Mouse (Mus musculus) forebrain, embryonic 14.5 days (tissue): ENCODE measurements at regions not wholly inside any gene's neighbourhood (a gene's known extent, or its start where the extent isn't known, plus 50 kb on each side); places are given as distances from the start of the nearest gene placed in this dataset.
A peak's percentile ranks its signal among the peaks of the same experiment; 100 is the strongest.

Experiments used
- ATAC-seq: fragments of 200-750 bp; cut with Nextera tagmentation; 2 replicates; pipeline ENCODE4 v1.8.0; 2017; ENCODE audit warnings: mild to moderate bottlenecking, moderate library complexity
- DNase-seq: peaks from one replicate; pipeline ENCODE4 v3.0.0-alpha.2; 2015; ENCODE audit warnings: low spot score
- H3K27ac ChIP-seq: fragments of 300-500 bp; sonication (generic); 2 replicates; pipeline ENCODE4 v1.5.1; 2014; ENCODE audit warnings: low read depth, mild to moderate bottlenecking, control low read depth, low read length, moderate library complexity
- H3K27me3 ChIP-seq: fragments of 300-500 bp; sonication (generic); replicated peaks from 2 replicates; pipeline ENCODE4 v1.6.1; 2014; ENCODE audit warnings: low read length, control low read depth, mixed read lengths; ENCODE audit not compliant: control insufficient read depth, insufficient read depth
- H3K36me3 ChIP-seq: fragments of 300-500 bp; sonication (generic); 2 replicates; pipeline ENCODE4 v1.6.1; 2014; ENCODE audit warnings: low read length, control low read depth; ENCODE audit not compliant: control insufficient read depth, insufficient read depth
- H3K4me1 ChIP-seq: fragments of 300-500 bp; sonication (generic); 2 replicates; pipeline ENCODE4 v1.6.1; 2014; ENCODE audit warnings: antibody characterized with exemption, low read length, control low read depth; ENCODE audit not compliant: control insufficient read depth, insufficient read depth
- H3K4me2 ChIP-seq: fragments of 300-500 bp; sonication (generic); 2 replicates; pipeline ENCODE4 v1.6.1; 2014; ENCODE audit warnings: mild to moderate bottlenecking, control low read depth, low read length
- H3K4me3 ChIP-seq: fragments of 300-500 bp; sonication (generic); 2 replicates; pipeline ENCODE4 v1.5.1; 2014; ENCODE audit warnings: low read depth, low read length, control low read depth
- H3K9ac ChIP-seq: fragments of 300-500 bp; sonication (generic); 2 replicates; pipeline ENCODE4 v1.6.1; 2014; ENCODE audit warnings: mild to moderate bottlenecking, low read length, control low read depth, moderate library complexity
- H3K9me3 ChIP-seq: fragments of 300-500 bp; sonication (generic); replicated peaks from 2 replicates; pipeline ENCODE4 v1.6.1; 2016; ENCODE audit warnings: low read length, control low read depth, mixed read lengths; ENCODE audit not compliant: control insufficient read depth
- WGBS: fragments of 180-500 bp; shearing (Covaris S2); extraction: QIAGEN DNeasy Blood & Tissue Kit; methylation state at CpG from one replicate; pipeline ENCODE4 v1.1.7; 2014; 5-methylcytosine and 5-hydroxymethylcytosine counted together

DNA sequence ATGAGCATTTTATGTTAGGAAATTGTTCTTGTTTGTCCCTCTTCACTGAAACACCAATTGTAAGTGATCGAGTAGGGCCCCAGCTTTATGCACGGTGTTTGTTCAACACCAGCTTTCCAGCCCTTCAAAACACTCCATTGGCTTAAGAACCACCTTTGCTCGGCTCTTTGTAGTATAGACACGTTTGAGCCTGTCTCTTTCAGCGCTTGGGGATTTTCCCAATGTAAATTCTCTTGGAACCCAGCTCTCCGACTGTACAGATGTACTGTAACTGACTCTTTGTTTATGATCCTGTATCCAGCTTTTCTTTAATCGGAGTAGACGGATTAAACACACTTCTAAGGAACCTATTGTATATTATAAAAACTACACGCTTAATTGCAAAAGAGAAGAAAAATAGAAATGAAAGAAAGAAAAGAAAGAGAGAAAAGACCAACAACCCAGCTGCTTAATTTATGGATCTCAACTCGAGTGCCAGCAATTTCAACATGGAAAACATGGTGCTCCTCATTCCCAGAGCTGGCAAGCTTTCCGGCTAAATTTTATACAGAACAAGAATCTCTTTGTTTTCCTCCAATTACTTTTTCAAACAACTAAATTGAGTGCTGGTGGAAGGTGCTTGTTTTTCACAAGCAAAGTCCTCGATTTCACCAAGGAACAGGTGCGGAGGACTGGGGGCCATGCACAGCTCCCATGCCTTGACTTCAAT lies 430.4 kb downstream of the Adgrl2 start:
- WGBS: 13% methylated on average over 13 of the region's 13 CpGs
- DNase-seq (peak; percentile 90), ATAC-seq (peak; percentile 93)
- Histone ChIP-seq H3K36me3 (no peaks in the 10 kb centered on the region), H3K4me3 (no peak overlapping the region), H3K4me2 (no peak overlapping the region), H3K9me3 (no peaks in the 10 kb centered on the region), H3K4me1 (peaks cover 2% of the 10 kb centered on the region; the same call in 1 of the 2 replicates), H3K9ac (no peak overlapping the region), H3K27me3 (peaks cover 3% of the 10 kb centered on the region; the same call in 1 of the 2 replicates), H3K27ac (no peak overlapping the region)

DNA sequence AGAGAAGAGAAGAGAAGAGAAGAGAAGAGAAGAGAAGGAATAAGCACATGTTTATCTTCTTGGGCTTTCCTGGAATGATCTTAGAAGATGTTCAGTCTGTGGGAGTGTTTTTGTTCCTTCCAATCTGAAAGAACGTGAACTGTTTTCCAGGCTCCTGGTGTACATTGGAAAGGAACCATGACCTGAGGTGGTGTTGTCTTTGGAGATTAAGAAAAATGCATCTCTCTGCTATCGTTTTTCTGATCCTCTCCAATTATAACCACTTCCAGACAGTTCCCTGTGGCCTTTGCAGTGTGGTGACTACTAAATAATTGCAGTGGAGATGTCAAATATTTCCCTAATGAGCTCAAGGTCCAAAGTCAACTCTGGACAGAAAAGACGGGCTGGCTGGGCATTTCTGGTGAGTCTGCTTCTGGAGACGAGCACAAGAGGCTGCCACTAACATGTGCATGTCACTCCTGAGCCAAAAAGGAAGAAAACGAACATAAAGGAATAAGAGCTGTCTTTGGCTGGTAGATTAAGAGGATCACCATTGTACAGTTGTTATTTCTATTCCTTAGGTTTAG lies 431.7 kb downstream of the Adgrl2 start:
- Histone ChIP-seq H3K4me1 (peaks cover 2% of the 10 kb centered on the region; the same call in 1 of the 2 replicates), H3K4me2 (no peak overlapping the region), H3K4me3 (no peak overlapping the region), H3K9me3 (no peaks in the 10 kb centered on the region), H3K36me3 (no peaks in the 10 kb centered on the region), H3K9ac (no peak overlapping the region), H3K27me3 (peaks cover 3% of the 10 kb centered on the region; the same call in 1 of the 2 replicates), H3K27ac (no peak overlapping the region)
- 76% methylated on average over 5 of the region's 5 CpGs for WGBS
- ATAC-seq: no peak
- DNase-seq: no peak

DNA sequence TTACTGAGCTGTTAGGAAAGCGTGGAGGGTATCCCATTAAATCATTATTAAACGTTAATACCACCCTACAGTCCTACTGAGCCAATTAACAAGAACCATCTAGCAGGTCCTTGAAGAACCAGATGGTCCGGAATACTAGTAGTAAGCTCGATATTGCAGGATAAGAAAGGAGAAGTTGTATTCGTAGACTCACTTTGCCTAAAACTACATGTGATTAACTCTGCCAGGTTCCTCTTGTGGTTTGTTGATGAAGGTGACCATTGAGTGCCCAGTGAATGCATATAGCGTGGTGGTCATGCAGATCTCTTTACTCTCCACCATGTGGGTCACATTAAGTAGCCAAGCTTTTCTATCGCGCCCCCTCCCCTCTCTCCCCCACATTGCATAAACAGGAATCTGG lies 435.0 kb downstream of the Adgrl2 start:
- no peak overlapping the region for H3K27ac ChIP-seq
- H3K9me3 ChIP-seq: no peaks in the 10 kb centered on the region
- no peak overlapping the region for H3K4me2 ChIP-seq
- 90% methylated on average over 8 of the region's 8 CpGs for WGBS
- H3K36me3 ChIP-seq: no peaks in the 10 kb centered on the region
- H3K9ac ChIP-seq: no peak overlapping the region
- H3K27me3 ChIP-seq: peaks cover 3% of the 10 kb centered on the region; the same call in 1 of the 2 replicates
- ATAC-seq (no peak), DNase-seq (no peak)
- H3K4me1 ChIP-seq: peaks cover 2% of the 10 kb centered on the region; the same call in 1 of the 2 replicates
- no peak overlapping the region for H3K4me3 ChIP-seq

DNA sequence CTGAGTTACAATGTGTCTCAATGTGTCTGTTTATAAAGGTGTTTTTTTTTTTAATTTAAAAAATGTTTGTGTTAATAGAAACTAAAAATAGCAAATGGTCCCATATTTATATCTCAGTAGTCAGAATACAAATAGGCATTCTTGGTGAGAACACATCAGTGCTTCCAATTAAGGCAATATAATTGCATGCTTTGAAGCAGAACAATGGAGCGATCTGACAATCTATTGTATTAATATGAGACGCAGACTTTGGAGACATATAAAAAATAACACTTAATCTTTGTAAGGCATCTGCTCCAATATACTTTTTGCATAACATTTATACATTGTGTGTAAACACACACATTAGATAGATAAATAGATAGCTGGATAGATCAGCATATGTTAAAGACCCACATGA lies 439.6 kb downstream of the Adgrl2 start:
- H3K27me3 ChIP-seq: no peaks in the 10 kb centered on the region
- WGBS: 82% methylated on average over 2 of the region's 2 CpGs

DNA sequence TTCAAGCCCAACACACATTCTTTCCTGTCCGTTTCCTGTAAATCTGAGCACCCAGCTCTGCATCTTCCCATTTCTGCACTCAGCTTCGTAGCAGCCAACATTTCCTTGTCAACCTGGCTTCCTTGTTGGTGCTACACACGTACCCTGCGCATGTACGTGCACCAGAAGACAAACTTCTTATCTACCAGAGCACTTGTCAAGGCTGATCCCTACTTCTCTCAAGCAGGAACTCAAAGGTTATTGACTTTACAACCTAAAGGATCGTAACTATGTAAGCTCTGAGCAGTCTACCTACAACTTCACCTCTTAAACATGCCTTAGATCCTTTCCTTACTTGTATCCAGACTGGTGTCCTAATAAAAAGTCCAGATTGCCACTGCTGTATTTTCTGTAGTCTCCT lies 445.4 kb downstream of the Adgrl2 start:
- Histone ChIP-seq H3K27me3 (no peaks in the 10 kb centered on the region), H3K4me3 (no peak overlapping the region), H3K4me2 (no peak overlapping the region), H3K27ac (no peak overlapping the region), H3K4me1 (no peaks in the 10 kb centered on the region), H3K36me3 (no peaks in the 10 kb centered on the region), H3K9me3 (no peaks in the 10 kb centered on the region), H3K9ac (no peak overlapping the region)
- WGBS: 94% methylated on average over 6 of the region's 6 CpGs
- ATAC-seq (no peak), DNase-seq (no peak)

More for the DNA sequence above, 439.6 kb downstream of the Adgrl2 start:
- Histone ChIP-seq H3K36me3 (no peaks in the 10 kb centered on the region), H3K9ac (no peak overlapping the region), H3K27ac (no peak overlapping the region), H3K9me3 (no peaks in the 10 kb centered on the region), H3K4me2 (no peak overlapping the region), H3K4me1 (no peaks in the 10 kb centered on the region), H3K4me3 (no peak overlapping the region)
- DNase-seq (no peak), ATAC-seq (no peak)

DNA sequence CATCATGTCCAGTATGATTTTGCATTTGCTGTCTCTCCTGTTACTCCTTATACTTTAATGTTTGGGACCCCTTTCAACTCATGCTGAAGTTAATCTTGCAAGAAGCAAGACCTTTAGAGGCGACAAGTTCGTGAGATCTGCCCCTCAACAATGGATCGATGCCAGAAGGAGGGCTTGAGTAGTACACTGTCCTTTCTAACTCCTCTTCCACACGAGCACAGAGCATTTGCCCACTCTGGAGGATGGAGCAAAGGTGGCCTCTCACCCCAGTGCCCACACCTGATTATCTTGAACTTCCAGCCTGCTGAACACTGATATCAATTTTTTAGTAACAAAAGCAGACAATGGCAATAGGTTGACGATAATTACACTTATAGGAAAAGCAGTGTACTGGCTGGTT lies 448.1 kb downstream of the Adgrl2 start:
- Histone ChIP-seq H3K4me3 (no peak overlapping the region), H3K27ac (no peak overlapping the region), H3K9ac (no peak overlapping the region), H3K4me2 (no peak overlapping the region), H3K4me1 (no peaks in the 10 kb centered on the region), H3K36me3 (no peaks in the 10 kb centered on the region), H3K9me3 (no peaks in the 10 kb centered on the region), H3K27me3 (no peaks in the 10 kb centered on the region)
- ATAC-seq: no peak
- WGBS: 83% methylated on average over 5 of the region's 5 CpGs
- no peak for DNase-seq

DNA sequence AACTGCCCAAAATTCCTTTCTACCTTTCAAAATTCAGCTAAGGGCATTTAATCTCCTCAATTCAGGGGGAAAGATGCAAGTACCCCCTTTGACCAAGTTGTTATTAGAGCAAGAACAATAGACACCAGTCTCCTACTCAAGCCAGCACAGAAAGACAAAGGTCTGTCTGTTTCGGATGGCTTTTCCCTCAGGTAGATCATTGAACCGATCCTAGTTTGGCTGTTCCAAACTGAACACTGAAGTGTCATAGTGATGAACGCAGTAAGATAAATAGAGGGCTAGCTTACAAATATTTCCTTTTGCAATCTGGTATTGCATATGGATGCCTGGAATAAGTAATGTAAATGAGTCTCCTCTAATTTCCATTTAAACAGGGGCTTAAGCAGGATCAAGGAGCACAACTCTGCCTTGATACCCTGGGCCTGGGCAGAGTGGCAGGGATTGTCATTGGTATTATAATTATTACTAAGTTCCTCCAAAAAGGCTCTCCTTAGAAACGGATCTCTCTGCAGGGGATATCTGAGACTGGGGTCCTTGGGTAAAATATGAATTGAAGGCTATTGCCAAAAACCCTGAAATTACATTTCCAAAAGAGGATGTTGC lies 452.6 kb downstream of the Adgrl2 start:
- Histone ChIP-seq H3K27me3 (no peaks in the 10 kb centered on the region), H3K36me3 (no peaks in the 10 kb centered on the region), H3K4me1 (no peaks in the 10 kb centered on the region), H3K9me3 (no peaks in the 10 kb centered on the region), H3K27ac (no peak overlapping the region), H3K4me2 (no peak overlapping the region), H3K4me3 (no peak overlapping the region), H3K9ac (no peak overlapping the region)
- WGBS: 18% methylated on average over 4 of the region's 4 CpGs
- peak; percentile 17 for DNase-seq
- ATAC-seq: no peak

DNA sequence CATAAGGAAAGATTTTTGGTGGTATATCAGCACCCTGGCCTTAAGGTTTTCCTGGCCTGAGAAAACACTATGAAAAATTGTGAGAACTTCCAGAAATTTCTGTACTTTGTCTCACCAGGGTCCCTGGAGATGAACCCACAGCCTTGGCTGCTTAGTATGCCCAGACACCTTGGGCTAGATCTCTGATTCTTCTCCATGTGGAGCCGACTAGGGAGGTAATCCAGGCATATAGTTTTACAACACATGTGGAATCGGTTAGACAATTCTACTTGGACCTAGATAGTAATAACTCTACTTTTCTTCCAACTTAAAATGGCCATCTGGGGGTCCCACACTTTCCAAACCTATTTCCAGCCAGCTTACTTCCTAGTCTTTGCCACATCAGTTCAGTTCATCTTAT lies 460.5 kb downstream of the Adgrl2 start:
- Histone ChIP-seq H3K9ac (no peak overlapping the region), H3K27me3 (no peaks in the 10 kb centered on the region), H3K27ac (no peak overlapping the region), H3K36me3 (no peaks in the 10 kb centered on the region), H3K4me3 (no peak overlapping the region), H3K4me1 (no peaks in the 10 kb centered on the region), H3K4me2 (no peak overlapping the region), H3K9me3 (no peaks in the 10 kb centered on the region)
- 96% methylated on average over 2 of the region's 2 CpGs for WGBS
- DNase-seq (no peak), ATAC-seq (no peak)

DNA sequence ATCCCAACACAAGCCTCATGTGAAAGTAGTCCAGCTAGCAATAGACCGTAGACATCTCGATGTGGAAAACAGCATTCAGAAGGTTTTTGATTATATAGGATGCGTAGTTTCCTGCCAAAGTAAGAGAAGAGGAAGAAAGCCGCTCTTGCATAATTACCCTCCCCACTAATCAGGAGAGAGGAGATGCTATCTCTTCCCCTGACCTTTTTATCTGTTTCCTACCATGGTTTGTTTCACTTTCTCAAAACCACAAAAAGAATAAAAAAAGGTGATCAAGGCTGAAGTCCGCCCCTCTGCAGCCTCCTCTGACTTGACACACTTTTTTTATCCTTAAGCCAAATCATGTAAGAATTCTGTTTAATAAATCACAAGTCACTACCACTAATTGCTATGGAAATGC lies 480.0 kb downstream of the Adgrl2 start:
- Histone ChIP-seq H3K27me3 (no peaks in the 10 kb centered on the region), H3K4me1 (no peaks in the 10 kb centered on the region), H3K4me2 (no peak overlapping the region), H3K27ac (no peak overlapping the region), H3K4me3 (no peak overlapping the region), H3K9me3 (no peaks in the 10 kb centered on the region), H3K36me3 (no peaks in the 10 kb centered on the region), H3K9ac (no peak overlapping the region)
- DNase-seq: no peak
- no peak for ATAC-seq
- WGBS: 89% methylated on average over 5 of the region's 5 CpGs
